Mouse (Mus musculus) midbrain, embryonic 11.5 days (tissue): Measurements from ENCODE around the gene Mst1. TPM values are rescaled to one million over a fixed set of nuclear protein-coding genes. Genes with fewer than 3 reads are reported as not detected.
A peak's percentile ranks its signal among the peaks of the same experiment; 100 is the strongest.

Source experiments
- ATAC-seq: fragments of 200-750 bp; cut with Nextera tagmentation; 2 replicates; pipeline ENCODE4 v1.8.0; 2017; ENCODE audit warnings: moderate TSS enrichment, moderate library complexity; ENCODE audit not compliant: low FRiP score
- DNase-seq: peaks from one replicate; pipeline ENCODE4 v3.0.0; 2015; ENCODE audit warnings: low spot score; ENCODE audit errors: missing footprints
- H3K27ac ChIP-seq: fragments of 300-500 bp; sonication (generic); 2 replicates; pipeline ENCODE4 v1.5.1; 2014; ENCODE audit warnings: low read depth, low read length
- H3K27me3 ChIP-seq: fragments of 300-500 bp; sonication (generic); 2 replicates; pipeline ENCODE4 v1.6.1; 2014; ENCODE audit warnings: mild to moderate bottlenecking, low read length, moderate library complexity, mixed read lengths; ENCODE audit not compliant: control insufficient read depth, insufficient read depth
- H3K36me3 ChIP-seq: fragments of 300-500 bp; sonication (generic); 2 replicates; pipeline ENCODE4 v1.6.1; 2014; ENCODE audit warnings: mild to moderate bottlenecking, low read length, moderate library complexity, mixed read lengths; ENCODE audit not compliant: control insufficient read depth, insufficient read depth
- H3K4me1 ChIP-seq: fragments of 300-500 bp; sonication (generic); 2 replicates; pipeline ENCODE4 v1.6.1; 2014; ENCODE audit warnings: low read length; ENCODE audit not compliant: control insufficient read depth, insufficient read depth
- H3K4me2 ChIP-seq: fragments of 300-500 bp; sonication (generic); 2 replicates; pipeline ENCODE4 v1.6.1; 2014; ENCODE audit warnings: mild to moderate bottlenecking, moderate library complexity
- H3K4me3 ChIP-seq: fragments of 300-500 bp; sonication (generic); 2 replicates; pipeline ENCODE4 v1.5.1; 2014; ENCODE audit warnings: low read depth, low read length
- H3K9ac ChIP-seq: fragments of 300-500 bp; sonication (generic); 2 replicates; pipeline ENCODE4 v1.6.1; 2014; ENCODE audit warnings: low read length
- H3K9me3 ChIP-seq: fragments of 300-500 bp; sonication (generic); 2 replicates; pipeline ENCODE4 v1.6.1; 2016; ENCODE audit warnings: low read length; ENCODE audit not compliant: control insufficient read depth
- WGBS: fragments of 180-500 bp; shearing (Covaris S2); extraction: QIAGEN DNeasy Blood & Tissue Kit; methylation state at CpG from one replicate; pipeline ENCODE4 v1.1.7; 2014; 5-methylcytosine and 5-hydroxymethylcytosine counted together
- polyA plus RNA-seq: library from polyadenylated mRNA; unstranded; fragments of >200 nt; fragmentation: Nextera tagmentation; extraction: Ambion mirVana; gene quantifications from 2 replicates; pipeline ENCODE4 v1.2.1, GENCODE M21; 2014

Gene Mst1
- polyA plus RNA-seq, 1 experiment from 2014 or later: 0.78 TPM

- Histone ChIP-seq H3K27ac (0 out of 2 replicates have a peak overlapping the region, but pooled peaks have one; percentile 14), H3K36me3 (peaks cover 16% of the 10 kb centered on the region), H3K4me2 (peak overlapping the region; percentile 87), H3K4me3 (peak overlapping the region; percentile 76), H3K4me1 (peaks cover 17% of the 10 kb centered on the region), H3K9ac (peak overlapping the region; percentile 75), H3K9me3 (no peaks in the 10 kb centered on the region), H3K27me3 (no peaks in the 10 kb centered on the region)
- WGBS: 42% methylated on average over 15 of the region's 15 CpGs
- ATAC-seq: no peak
- no peak for DNase-seq
Observed at GRCm38 (mm10) chr9:108049561-108050251, 30.5 kb upstream of the Mst1 start.

- H3K9ac ChIP-seq: no peak overlapping the region
- H3K4me2 ChIP-seq: no peak overlapping the region
- peaks cover 17% of the 10 kb centered on the region for H3K4me1 ChIP-seq
- H3K9me3 ChIP-seq: no peaks in the 10 kb centered on the region
- WGBS: 92% methylated on average over 15 of the region's 15 CpGs
- H3K27ac ChIP-seq: no peak overlapping the region
- DNase-seq: no peak
- no peaks in the 10 kb centered on the region for H3K27me3 ChIP-seq
- H3K36me3 ChIP-seq: peaks cover 8% of the 10 kb centered on the region; the same call in 1 of the 2 replicates
- no peak for ATAC-seq
- H3K4me3 ChIP-seq: no peak overlapping the region
Observed at GRCm38 (mm10) chr9:108051184-108051930, 28.9 kb upstream of the Mst1 start.

DNA sequence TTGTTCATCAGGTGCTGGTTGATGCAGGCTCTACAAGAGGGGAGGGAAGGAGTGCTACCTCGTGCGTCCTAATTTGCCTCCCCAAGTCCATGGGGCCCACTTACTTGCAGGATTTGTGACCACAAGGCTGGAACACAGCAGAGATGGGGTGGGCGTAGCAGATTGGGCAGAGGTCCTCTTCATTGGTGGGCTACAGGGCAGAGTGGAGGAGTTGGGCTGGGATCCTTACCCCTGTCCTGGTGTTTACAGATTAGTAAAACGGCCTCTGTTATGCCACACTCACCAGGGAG lies 28.4 kb upstream of the Mst1 start:
- WGBS: 83% methylated on average over 4 of the region's 4 CpGs
- ATAC-seq: no peak
- H3K36me3 ChIP-seq: peaks cover 8% of the 10 kb centered on the region; the same call in 1 of the 2 replicates

DNA sequence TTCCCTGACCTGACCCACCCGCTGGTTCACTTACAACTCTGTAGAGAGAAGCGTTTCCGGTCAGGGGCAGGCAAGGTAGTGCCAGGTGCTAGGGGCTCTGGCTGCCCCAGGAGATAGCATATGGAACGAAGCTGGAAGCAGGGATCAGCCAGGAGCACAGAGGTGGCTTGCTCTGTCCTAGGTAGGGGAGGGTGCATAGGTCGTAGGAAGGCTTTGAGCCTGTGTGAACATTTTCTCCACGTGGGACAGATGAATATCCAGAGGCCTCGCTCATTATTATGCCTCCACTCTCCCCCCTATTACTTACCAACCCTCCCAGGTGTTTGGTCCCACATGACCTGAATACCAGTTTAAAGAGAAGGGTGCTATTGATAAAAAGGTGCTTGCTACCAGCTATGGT lies 27.8 kb upstream of the Mst1 start:
- Histone ChIP-seq H3K36me3 (peaks cover 8% of the 10 kb centered on the region; the same call in 1 of the 2 replicates), H3K9me3 (no peaks in the 10 kb centered on the region), H3K4me2 (no peak overlapping the region), H3K4me1 (peaks cover 17% of the 10 kb centered on the region), H3K4me3 (no peak overlapping the region), H3K27ac (no peak overlapping the region), H3K27me3 (no peaks in the 10 kb centered on the region), H3K9ac (no peak overlapping the region)
- 70% methylated on average over 7 of the region's 7 CpGs for WGBS
- no peak for DNase-seq
- no peak for ATAC-seq

More for the DNA sequence above, 28.4 kb upstream of the Mst1 start:
- Histone ChIP-seq H3K4me2 (no peak overlapping the region), H3K27ac (no peak overlapping the region), H3K9ac (no peak overlapping the region), H3K4me1 (peaks cover 17% of the 10 kb centered on the region), H3K4me3 (no peak overlapping the region), H3K9me3 (no peaks in the 10 kb centered on the region), H3K27me3 (no peaks in the 10 kb centered on the region)
- DNase-seq: no peak

DNA sequence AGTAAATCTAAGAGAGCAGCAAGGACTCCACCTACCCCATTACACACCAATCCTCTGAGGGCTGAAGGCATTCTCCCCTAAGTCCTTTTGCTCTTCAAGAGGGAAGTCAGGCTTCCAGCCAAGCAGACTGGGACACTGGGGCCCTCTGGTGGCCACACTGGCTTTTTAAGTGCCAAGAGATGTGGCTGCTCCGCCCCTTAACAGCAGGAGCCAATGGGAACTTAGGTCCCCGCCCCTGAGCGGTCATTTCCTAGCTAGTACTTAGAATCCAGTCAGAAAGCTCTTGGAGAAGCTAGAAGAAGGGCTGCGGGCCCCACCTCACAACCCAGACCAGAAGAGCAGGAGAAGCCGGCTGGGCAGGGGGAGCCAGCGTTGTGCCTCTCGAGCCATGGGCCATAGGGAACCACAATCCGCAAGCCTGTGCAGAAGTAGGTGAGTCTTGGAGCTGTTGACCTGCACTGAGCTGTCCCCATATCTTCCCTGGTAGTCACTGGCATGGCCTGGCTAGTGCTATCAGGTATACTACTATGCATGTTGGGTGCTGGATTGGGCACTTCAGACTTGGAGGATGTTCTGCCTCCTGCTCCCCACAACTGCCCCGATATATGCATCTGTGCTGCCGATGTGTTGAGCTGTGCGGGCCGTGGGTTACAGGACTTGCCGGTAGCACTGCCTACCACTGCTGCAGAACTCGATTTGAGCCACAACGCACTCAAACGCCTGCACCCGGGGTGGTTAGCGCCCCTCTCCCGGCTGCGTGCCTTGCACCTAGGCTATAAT lies 27.2 kb upstream of the Mst1 start, which contains the start of gene Amigo3:
Gene Amigo3, plus strand, starts transcription at position 275 of the 780 bp plus-strand sequence.
- Histone ChIP-seq H3K4me1 (peaks cover 14% of the 10 kb centered on the region), H3K4me3 (no peak within 1 kb of the TSS), H3K27me3 (no peaks in the 10 kb centered on the region), H3K4me2 (peak within 1 kb of the TSS; percentile 34; the same call in 1 of the 2 replicates), H3K9me3 (no peaks in the 10 kb centered on the region), H3K9ac (no peak within 1 kb of the TSS), H3K27ac (no peak within 1 kb of the TSS), H3K36me3 (peaks cover 8% of the 10 kb centered on the region; the same call in 1 of the 2 replicates)
- peak; percentile 99 for DNase-seq
- 56% methylated on average over 20 of the region's 20 CpGs for WGBS
- ATAC-seq: peak; percentile 33; the same call in 1 of the 2 replicates

- Histone ChIP-seq H3K9ac (no peak overlapping the region), H3K36me3 (peaks cover 8% of the 10 kb centered on the region; the same call in 1 of the 2 replicates), H3K9me3 (no peaks in the 10 kb centered on the region), H3K27ac (no peak overlapping the region), H3K4me1 (peaks cover 9% of the 10 kb centered on the region), H3K27me3 (no peaks in the 10 kb centered on the region), H3K4me3 (no peak overlapping the region), H3K4me2 (no peak overlapping the region)
- DNase-seq (no peak), ATAC-seq (no peak)
- WGBS: 94% methylated on average over 15 of the region's 15 CpGs
Observed at GRCm38 (mm10) chr9:108053665-108054225, 26.5 kb upstream of the Mst1 start.

GRCm38 (mm10) chr9:108054331-108055040 lies 25.8 kb upstream of the Mst1 start:
- no peaks in the 10 kb centered on the region for H3K27me3 ChIP-seq
- no peaks in the 10 kb centered on the region for H3K9me3 ChIP-seq
- H3K4me3 ChIP-seq: no peak overlapping the region
- H3K36me3 ChIP-seq: peaks cover 12% of the 10 kb centered on the region; the same call in 1 of the 2 replicates
- H3K4me1 ChIP-seq: peaks cover 8% of the 10 kb centered on the region
- ATAC-seq (no peak), DNase-seq (peak; percentile 77)
- H3K9ac ChIP-seq: no peak overlapping the region
- no peak overlapping the region for H3K27ac ChIP-seq
- WGBS: 92% methylated on average over 22 of the region's 22 CpGs
- H3K4me2 ChIP-seq: no peak overlapping the region

- WGBS: 85% methylated on average over 1 of the region's 1 CpGs
- peak; percentile 35 for DNase-seq
- no peak for ATAC-seq
- no peaks in the 10 kb centered on the region for H3K9me3 ChIP-seq
- no peak overlapping the region for H3K4me2 ChIP-seq
- no peak overlapping the region for H3K9ac ChIP-seq
- peaks cover 12% of the 10 kb centered on the region; the same call in 1 of the 2 replicates for H3K36me3 ChIP-seq
- no peak overlapping the region for H3K27ac ChIP-seq
- H3K4me3 ChIP-seq: no peak overlapping the region
- H3K27me3 ChIP-seq: no peaks in the 10 kb centered on the region
- peaks cover 3% of the 10 kb centered on the region; the same call in 1 of the 2 replicates for H3K4me1 ChIP-seq
Observed at GRCm38 (mm10) chr9:108055061-108055460, 25.2 kb upstream of the Mst1 start.
